Mouse (Mus musculus) heart, embryonic 16.5 days (tissue): ENCODE results near the gene Bmper. TPM values are rescaled to one million over a fixed set of nuclear protein-coding genes. Genes with fewer than 3 reads are reported as not detected.
A peak's percentile ranks its signal among the peaks of the same experiment; 100 is the strongest.

Experiments used
- ATAC-seq: fragments of 200-750 bp; cut with Nextera tagmentation; replicated peaks from 2 replicates; pipeline ENCODE4 v1.8.0; 2017; ENCODE audit warnings: moderate number of reproducible peaks; ENCODE audit not compliant: insufficient read depth, low FRiP score; ENCODE audit errors: extremely low read depth
- H3K27ac ChIP-seq: fragments of 300-500 bp; sonication (generic); 2 replicates; pipeline ENCODE4 v1.5.1; 2014; ENCODE audit warnings: mild to moderate bottlenecking, low read length, control low read depth, moderate library complexity
- H3K27me3 ChIP-seq: fragments of 300-500 bp; sonication (generic); 2 replicates; pipeline ENCODE4 v1.6.1; 2014; ENCODE audit warnings: low read length, mixed read lengths; ENCODE audit not compliant: control insufficient read depth, insufficient read depth
- H3K36me3 ChIP-seq: fragments of 300-500 bp; sonication (generic); 2 replicates; pipeline ENCODE4 v1.6.1; 2014; ENCODE audit not compliant: control insufficient read depth, insufficient read depth
- H3K4me1 ChIP-seq: fragments of 300-500 bp; sonication (generic); 2 replicates; pipeline ENCODE4 v1.6.1; 2014; ENCODE audit warnings: low read length, mixed read lengths; ENCODE audit not compliant: control insufficient read depth, insufficient read depth
- H3K4me2 ChIP-seq: fragments of 300-500 bp; sonication (generic); 2 replicates; pipeline ENCODE4 v1.6.1; 2014; ENCODE audit warnings: low read depth, mild to moderate bottlenecking, control low read depth, low read length
- H3K4me3 ChIP-seq: fragments of 300-500 bp; sonication (generic); 2 replicates; pipeline ENCODE4 v1.5.1; 2014; ENCODE audit warnings: mild to moderate bottlenecking, control low read depth, low read length
- H3K9ac ChIP-seq: fragments of 300-500 bp; sonication (generic); 2 replicates; pipeline ENCODE4 v1.6.1; 2014; ENCODE audit warnings: low read length, control low read depth
- H3K9me3 ChIP-seq: fragments of 300-500 bp; sonication (generic); replicated peaks from 2 replicates; pipeline ENCODE4 v1.6.1; 2016; ENCODE audit warnings: low read length; ENCODE audit not compliant: control insufficient read depth
- WGBS: fragments of 180-500 bp; shearing (Covaris S2); extraction: QIAGEN DNeasy Blood & Tissue Kit; methylation state at CpG from one replicate; pipeline ENCODE4 v1.1.7; 2014; 5-methylcytosine and 5-hydroxymethylcytosine counted together
- polyA plus RNA-seq: library from polyadenylated mRNA; unstranded; fragments of >200 nt; fragmentation: Nextera tagmentation; extraction: Ambion mirVana; gene quantifications from 2 replicates; pipeline ENCODE4 v1.2.1, GENCODE M21; 2015

Bmper gene
- polyA plus RNA-seq = 6.0 and 8.5 TPM in 2 replicates

GRCm38 (mm10) chr9:23222841-23223548 is at the start of gene Bmper:
Gene Bmper (plus strand): TSS chr9:23223076.
- H3K9me3 ChIP-seq = no peaks in the 10 kb centered on the region
- peak; percentile 85 for ATAC-seq
- H3K4me1 ChIP-seq = 0 out of 2 replicates have a peak, but pooled peaks cover 4% of the 10 kb centered on the region
- peak within 1 kb of the TSS; percentile 70 for H3K4me3 ChIP-seq
- WGBS = under 1% methylated on average over 78 of the region's 86 CpGs
- peak within 1 kb of the TSS; percentile 78 for H3K9ac ChIP-seq
- no peaks in the 10 kb centered on the region for H3K36me3 ChIP-seq
- peaks cover 17% of the 10 kb centered on the region for H3K27me3 ChIP-seq
- peak within 1 kb of the TSS; percentile 54 for H3K27ac ChIP-seq
- peak within 1 kb of the TSS; percentile 97 for H3K4me2 ChIP-seq

DNA sequence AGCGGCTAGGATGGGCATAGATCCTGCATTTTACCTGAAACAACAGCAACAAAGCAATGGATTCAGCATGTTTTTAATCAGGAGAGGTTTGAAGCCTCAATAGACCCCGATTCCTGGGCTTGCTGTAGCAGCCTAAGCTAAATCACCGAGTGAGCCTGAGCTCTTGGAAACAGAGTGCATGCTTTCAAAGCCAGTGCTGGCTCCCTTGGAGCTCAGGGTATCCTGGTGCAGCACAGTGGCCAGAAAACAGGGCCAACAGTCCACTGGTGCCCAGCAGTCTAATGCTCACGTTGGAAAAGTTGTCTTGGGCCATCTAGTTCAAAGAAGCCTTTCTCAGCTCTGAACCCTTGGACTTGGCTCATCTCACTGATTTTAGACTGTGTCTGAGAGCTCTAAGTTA is 45.4 kb upstream of the Bmper start:
- Histone ChIP-seq H3K27ac (no peak overlapping the region), H3K9me3 (no peaks in the 10 kb centered on the region), H3K9ac (no peak overlapping the region), H3K4me1 (no peaks in the 10 kb centered on the region), H3K4me2 (no peak overlapping the region), H3K36me3 (no peaks in the 10 kb centered on the region), H3K27me3 (no peaks in the 10 kb centered on the region), H3K4me3 (no peak overlapping the region)
- ATAC-seq = no peak
- WGBS = 84% methylated on average over 4 of the region's 4 CpGs

DNA sequence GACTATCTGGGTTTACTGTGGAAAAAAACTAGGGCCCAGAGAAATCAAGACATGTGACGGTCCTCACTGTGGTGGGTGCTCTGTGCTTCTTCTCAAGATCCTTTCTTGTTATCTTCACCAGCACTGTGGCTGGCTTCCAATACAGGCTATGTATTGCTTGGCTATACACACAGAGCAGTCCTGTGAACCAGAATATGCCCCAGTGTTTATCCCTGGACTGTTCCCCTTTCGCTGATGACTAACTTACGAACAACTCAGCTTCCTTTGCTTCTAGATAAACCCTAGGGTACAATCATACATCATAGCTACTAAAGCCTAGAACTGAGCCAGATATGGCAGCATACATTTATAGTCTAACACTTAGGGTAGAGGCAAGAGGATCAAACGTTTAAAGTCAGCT is 35.7 kb upstream of the Bmper start:
- no peak for ATAC-seq
- WGBS = 45% methylated on average over 4 of the region's 4 CpGs
- Histone ChIP-seq H3K27me3 (no peaks in the 10 kb centered on the region), H3K36me3 (no peaks in the 10 kb centered on the region), H3K4me1 (no peaks in the 10 kb centered on the region), H3K4me3 (no peak overlapping the region), H3K9ac (no peak overlapping the region), H3K4me2 (no peak overlapping the region), H3K9me3 (no peaks in the 10 kb centered on the region), H3K27ac (no peak overlapping the region)

GRCm38 (mm10) chr9:23188136-23188535 is 34.7 kb upstream of the Bmper start:
- Histone ChIP-seq H3K9me3 (no peaks in the 10 kb centered on the region), H3K4me1 (no peaks in the 10 kb centered on the region), H3K27ac (no peak overlapping the region), H3K4me2 (no peak overlapping the region), H3K27me3 (no peaks in the 10 kb centered on the region), H3K4me3 (no peak overlapping the region), H3K9ac (no peak overlapping the region), H3K36me3 (no peaks in the 10 kb centered on the region)
- ATAC-seq = no peak
- whole genome bisulfite sequencing = 52% methylated on average over 4 of the region's 4 CpGs

DNA sequence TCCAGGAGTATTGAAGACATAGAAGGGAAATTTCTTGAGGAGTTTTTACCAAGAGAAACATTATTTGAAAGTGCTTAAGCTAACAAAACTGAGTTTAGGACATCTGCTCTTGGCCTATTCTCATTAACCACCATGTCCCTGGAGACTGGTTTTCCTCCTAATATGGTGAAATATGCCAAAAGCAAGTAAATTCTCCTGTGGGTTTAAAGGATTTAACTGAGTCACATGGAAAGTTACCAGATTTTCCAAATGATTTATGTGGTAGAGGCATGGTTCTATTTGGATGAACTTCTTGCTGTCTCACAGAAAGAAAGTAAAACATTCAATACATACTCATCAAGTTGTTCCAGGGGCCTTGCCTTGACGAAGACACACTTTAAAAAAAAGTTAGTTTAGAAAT is 31.9 kb upstream of the Bmper start:
- no peak overlapping the region for H3K27ac ChIP-seq
- no peaks in the 10 kb centered on the region for H3K4me1 ChIP-seq
- no peak for ATAC-seq
- H3K4me3 ChIP-seq = no peak overlapping the region
- H3K9me3 ChIP-seq = no peaks in the 10 kb centered on the region
- no peaks in the 10 kb centered on the region for H3K36me3 ChIP-seq
- no peak overlapping the region for H3K9ac ChIP-seq
- WGBS = 56% methylated on average over 1 of the region's 1 CpGs
- H3K4me2 ChIP-seq = no peak overlapping the region
- H3K27me3 ChIP-seq = no peaks in the 10 kb centered on the region

DNA sequence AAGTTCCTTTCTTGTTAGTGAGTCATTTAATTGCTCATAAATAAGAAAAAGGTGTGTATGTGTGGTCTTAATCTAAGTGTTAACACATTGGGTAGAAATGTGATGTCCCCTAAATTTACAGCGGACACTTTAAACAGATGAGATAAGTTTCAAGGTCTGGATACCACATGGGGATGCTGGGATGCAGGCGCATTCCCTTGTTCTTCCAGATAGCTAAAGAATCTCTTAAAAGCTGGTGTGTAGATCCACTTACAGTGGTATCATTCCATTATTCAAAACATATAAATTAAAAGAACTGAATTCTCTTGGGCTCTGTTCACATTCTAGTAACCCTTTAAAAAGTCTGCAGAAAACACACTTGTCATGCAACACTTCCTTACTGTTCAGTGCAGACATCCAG is 31.4 kb upstream of the Bmper start:
- Histone ChIP-seq H3K27ac (no peak overlapping the region), H3K4me1 (no peaks in the 10 kb centered on the region), H3K4me2 (no peak overlapping the region), H3K4me3 (no peak overlapping the region), H3K9ac (no peak overlapping the region), H3K36me3 (no peaks in the 10 kb centered on the region), H3K9me3 (no peaks in the 10 kb centered on the region), H3K27me3 (no peaks in the 10 kb centered on the region)
- ATAC-seq = no peak
- WGBS = 56% methylated on average over 2 of the region's 2 CpGs

DNA sequence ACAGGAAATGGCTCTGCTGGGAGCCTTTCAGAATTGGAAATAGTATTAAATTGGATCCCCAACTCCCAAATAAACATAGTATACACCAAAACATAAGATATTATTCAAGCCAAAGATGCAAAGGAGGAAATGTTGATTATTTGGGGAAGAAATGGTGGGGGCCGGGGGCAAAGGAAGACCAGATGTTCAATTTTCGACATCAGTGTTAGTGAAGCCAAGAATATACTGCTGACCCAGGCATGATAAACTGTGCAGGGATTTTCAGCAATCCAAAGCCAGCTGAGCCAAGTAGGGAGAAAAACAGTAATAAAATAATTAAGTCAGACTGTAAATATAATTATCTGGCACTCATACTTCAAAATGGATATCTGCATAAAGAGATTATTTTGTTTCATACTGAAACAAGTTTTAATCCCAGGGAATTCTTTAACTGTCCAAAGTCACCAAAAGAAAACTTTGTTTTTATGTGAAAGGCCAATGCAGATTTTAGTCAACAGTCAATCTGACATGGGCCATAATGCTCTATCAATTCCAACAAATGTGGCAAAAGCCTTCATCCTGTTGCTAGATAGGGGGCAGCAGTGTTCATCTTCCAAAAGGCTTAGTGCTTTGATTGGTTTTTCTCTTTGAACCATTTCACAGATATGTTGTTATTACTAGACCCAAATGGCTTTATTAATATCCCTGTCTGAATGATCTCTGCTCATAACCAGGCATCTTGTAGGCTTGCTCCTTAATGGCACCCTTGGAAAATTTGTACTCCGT is 30.1 kb upstream of the Bmper start:
- ATAC-seq = no peak
- Histone ChIP-seq H3K27ac (no peak overlapping the region), H3K27me3 (no peaks in the 10 kb centered on the region), H3K9ac (no peak overlapping the region), H3K4me2 (no peak overlapping the region), H3K4me3 (no peak overlapping the region), H3K4me1 (no peaks in the 10 kb centered on the region), H3K36me3 (no peaks in the 10 kb centered on the region), H3K9me3 (no peaks in the 10 kb centered on the region)
- 77% methylated on average over 3 of the region's 3 CpGs for WGBS

DNA sequence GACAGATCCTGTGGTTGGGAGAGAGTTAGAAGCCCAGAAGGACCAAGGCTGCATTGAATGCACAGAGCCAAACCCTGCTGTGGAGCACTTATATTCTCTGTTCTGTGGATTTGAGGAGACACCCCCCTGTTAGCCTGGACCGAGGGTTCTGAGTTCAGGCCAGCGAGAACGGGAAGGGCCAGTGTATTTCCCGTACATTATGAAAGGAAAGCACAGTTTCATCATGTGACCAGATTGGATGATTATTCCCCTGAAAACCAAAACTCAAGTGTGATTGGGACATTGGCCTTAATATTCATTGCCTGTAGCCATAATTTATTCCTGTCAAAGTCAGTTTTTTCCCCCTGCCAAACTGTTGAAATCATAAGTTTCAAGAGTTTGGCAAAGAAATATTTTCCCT is 23.9 kb upstream of the Bmper start:
- no peak for ATAC-seq
- no peak overlapping the region for H3K4me2 ChIP-seq
- H3K4me3 ChIP-seq = no peak overlapping the region
- H3K36me3 ChIP-seq = no peaks in the 10 kb centered on the region
- no peaks in the 10 kb centered on the region for H3K9me3 ChIP-seq
- no peaks in the 10 kb centered on the region for H3K4me1 ChIP-seq
- H3K9ac ChIP-seq = no peak overlapping the region
- 91% methylated on average over 4 of the region's 4 CpGs for WGBS
- H3K27ac ChIP-seq = no peak overlapping the region
- H3K27me3 ChIP-seq = peaks cover 9% of the 10 kb centered on the region

DNA sequence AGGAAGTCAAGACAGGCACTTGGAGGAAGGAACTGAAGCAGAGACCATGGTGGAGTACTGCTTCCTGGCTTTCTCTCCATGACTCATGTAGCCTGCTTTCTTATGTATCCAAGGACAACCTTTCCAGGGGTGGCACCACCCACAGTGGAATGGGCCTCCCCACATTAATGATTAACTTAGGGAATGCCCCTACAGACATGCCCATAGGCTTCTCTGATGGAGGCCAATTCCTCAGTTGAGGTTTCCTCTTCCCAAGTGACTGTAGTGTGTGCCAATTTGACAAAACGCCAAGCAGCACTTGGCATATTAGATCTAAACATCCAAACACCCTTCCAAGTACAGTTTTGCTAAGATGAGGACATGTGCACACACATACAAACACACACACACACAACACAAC is 23.0 kb upstream of the Bmper start:
- Histone ChIP-seq H3K4me1 (no peaks in the 10 kb centered on the region), H3K4me3 (no peak overlapping the region), H3K9ac (no peak overlapping the region), H3K36me3 (no peaks in the 10 kb centered on the region), H3K27ac (no peak overlapping the region), H3K27me3 (peaks cover 12% of the 10 kb centered on the region), H3K9me3 (no peaks in the 10 kb centered on the region), H3K4me2 (no peak overlapping the region)
- 57% methylated on average over 1 of the region's 1 CpGs for WGBS
- ATAC-seq = no peak
